Mouse (Mus musculus) CH12.LX (cell line): ENCODE measurements around the gene Zfp1. TPM values are rescaled to one million over a fixed set of nuclear protein-coding genes. Genes with fewer than 3 reads are reported as not detected.

ENCODE experiments used
- DNase-seq: peaks from one replicate; pipeline ENCODE4 v3.0.0-alpha.2; 2013; ENCODE audit errors: extremely low read depth
- H3K27ac ChIP-seq: 2 replicates; pipeline ENCODE4 v1.5.1; 2012; ENCODE audit warnings: low read depth, mild to moderate bottlenecking, control low read depth, moderate library complexity; ENCODE audit not compliant: insufficient read depth
- H3K27me3 ChIP-seq: replicated peaks from 2 replicates; pipeline ENCODE3; 2012; ENCODE audit warnings: inconsistent platforms
- H3K36me3 ChIP-seq, 2 experiments: replicated peaks in 1 of 2; 2 replicates each; pipeline versions ENCODE3 to v1.6.1; 2012; ENCODE audit warnings: inconsistent platforms in 1 of 2, low read length in 1 of 2, mild to moderate bottlenecking in 1 of 2, mixed read lengths in 1 of 2, moderate library complexity in 1 of 2; ENCODE audit not compliant: control insufficient read depth in 1 of 2, insufficient read depth in 1 of 2
- H3K4me1 ChIP-seq, 2 experiments: 2 replicates each; pipeline ENCODE4 v1.6.1; 2012; ENCODE audit warnings: inconsistent platforms in 1 of 2, moderate library complexity in 1 of 2; ENCODE audit not compliant: insufficient read depth in 2 of 2, control insufficient read depth in 1 of 2
- H3K4me2 ChIP-seq: 2 replicates; pipeline ENCODE4 v1.6.1; 2012; ENCODE audit warnings: low read depth, mild to moderate bottlenecking, control low read depth; ENCODE audit not compliant: poor library complexity, insufficient read depth, severe bottlenecking
- H3K4me3 ChIP-seq, 3 experiments: fragments of 150-350 bp in 1 of 3; sonication (generic) in 1 of 3; replicated peaks in 1 of 3; 2 replicates each; pipeline versions ENCODE3 to v1.5.1; 2011 to 2012; ENCODE audit warnings: low read depth in 2 of 3, low read length in 2 of 3, mild to moderate bottlenecking in 2 of 3, moderate library complexity in 2 of 3, control low read depth in 1 of 3, improper control_type of control experiment in 1 of 3, inconsistent platforms in 1 of 3, mixed read lengths in 1 of 3; ENCODE audit not compliant: poor library complexity in 1 of 3
- H3K79me2 ChIP-seq: replicated peaks from 2 replicates; pipeline ENCODE4 v1.6.1; 2012; ENCODE audit warnings: mild to moderate bottlenecking, moderate library complexity; ENCODE audit not compliant: control insufficient read depth, poor library complexity, insufficient read depth, severe bottlenecking; ENCODE audit errors: extremely low read depth
- H3K9ac ChIP-seq: 2 replicates; pipeline ENCODE4 v1.6.1; 2012; ENCODE audit warnings: low read depth, mild to moderate bottlenecking, control low read depth, moderate library complexity; ENCODE audit not compliant: insufficient read depth
- H3K9me3 ChIP-seq: replicated peaks from 2 replicates; pipeline ENCODE3; 2012; ENCODE audit warnings: low read length, inconsistent platforms, mixed read lengths
- ELF1 ChIP-seq: IDR thresholded peaks from 2 replicates; pipeline ENCODE4 v1.6.1; 2014; ENCODE audit warnings: low read depth, mild to moderate bottlenecking, inconsistent platforms, low read length, improper control_type of control experiment
- EP300 ChIP-seq: IDR thresholded peaks from 2 replicates; pipeline ENCODE4 v1.6.1; 2011; ENCODE audit warnings: low read length, improper control_type of control experiment
- ETS1 ChIP-seq: conservative IDR thresholded peaks from 2 replicates; pipeline ENCODE4 v1.6.1; 2012; ENCODE audit warnings: low read depth, mild to moderate bottlenecking, inconsistent platforms, low read length, improper control_type of control experiment, moderate library complexity
- JUN ChIP-seq: IDR thresholded peaks from 2 replicates; pipeline ENCODE4 v1.6.1; 2011; ENCODE audit warnings: low read depth, mild to moderate bottlenecking, low read length, improper control_type of control experiment, moderate library complexity; ENCODE audit not compliant: insufficient read depth
- MAFK ChIP-seq: IDR thresholded peaks from 2 replicates; pipeline ENCODE4 v1.6.1; 2011; ENCODE audit warnings: low read length, improper control_type of control experiment; ENCODE audit not compliant: insufficient replicate concordance
- MXI1 ChIP-seq: IDR thresholded peaks from 2 replicates; pipeline ENCODE4 v1.6.1; 2011; ENCODE audit warnings: mild to moderate bottlenecking, low read depth, low read length, improper control_type of control experiment
- MYC ChIP-seq: IDR thresholded peaks from 2 replicates; pipeline ENCODE4 v1.6.1; 2011; ENCODE audit warnings: low read depth, mild to moderate bottlenecking, improper control_type of control experiment, low read length
- PAX5 ChIP-seq: IDR thresholded peaks from 2 replicates; pipeline ENCODE4 v1.6.1; 2012; ENCODE audit warnings: low read length, inconsistent platforms, mixed read lengths
- POLR2AphosphoS2 ChIP-seq: IDR thresholded peaks from 2 replicates; pipeline ENCODE4 v1.6.1; 2011; ENCODE audit warnings: low read depth, low read length, improper control_type of control experiment
- RAD21 ChIP-seq: IDR thresholded peaks from 2 replicates; pipeline ENCODE4 v1.6.1; 2011; ENCODE audit warnings: low read depth, mild to moderate bottlenecking, low read length, improper control_type of control experiment, moderate library complexity
- SMC3 ChIP-seq: IDR thresholded peaks from 2 replicates; pipeline ENCODE4 v1.6.1; 2011; ENCODE audit warnings: low read depth, low read length, improper control_type of control experiment
- TBP ChIP-seq: conservative IDR thresholded peaks from 2 replicates; pipeline ENCODE4 v1.6.1; 2011; ENCODE audit warnings: low read depth, low read length, improper control_type of control experiment
- UBTF ChIP-seq: IDR thresholded peaks from 2 replicates; pipeline ENCODE4 v1.6.1; 2012; ENCODE audit warnings: low read depth, mild to moderate bottlenecking, inconsistent platforms, low read length, improper control_type of control experiment, moderate library complexity
- USF2 ChIP-seq: conservative IDR thresholded peaks from 2 replicates; pipeline ENCODE4 v1.6.1; 2011; ENCODE audit warnings: low read depth, low read length, improper control_type of control experiment
- ZC3H11A ChIP-seq: IDR thresholded peaks from 2 replicates; pipeline ENCODE4 v1.6.1; 2012; ENCODE audit warnings: low read depth, mild to moderate bottlenecking, inconsistent platforms, low read length, improper control_type of control experiment
- dilution Hi-C: fragments of 300-500 bp; cut with MboI; formaldehyde crosslinking; loops from 2 replicates; pipeline ENCODE4 v1.14.3; 2020; ENCODE audit warnings: low sequenced_read_pairs; ENCODE audit not compliant: extremely low pct_unique_long_range_greater_than_20kb, extremely low pct_ligation_motif_present
- in situ Hi-C: fragments of 300-500 bp; cut with MboI; formaldehyde crosslinking; loops from 3 replicates; pipeline ENCODE4 v1.14.3; 2019; ENCODE audit warnings: low sequenced_read_pairs, low pct_ligation_motif_present, low pct_unique_long_range_greater_than_20kb, mixed read lengths
- polyA plus RNA-seq: library from polyadenylated mRNA; unstranded; fragments of >175 nt; gene quantifications from 2 replicates; pipeline ENCODE4 v1.2.1, GENCODE M21; 2012; ENCODE audit warnings: low read depth; ENCODE audit not compliant: insufficient read length
- total RNA-seq, 2 experiments: library from RNA; depleted of rRNA; stranded (reverse); fragments of 300-350 nt in 1 of 2; fragments of >200 nt in 1 of 2; gene quantifications; 2 replicates each; pipeline ENCODE4 v1.2.3; 2012 to 2014

Gene Zfp1
- total and polyA plus RNA-seq, 3 experiments = 9.2 to 16.7 (median 14.5) TPM

DNA sequence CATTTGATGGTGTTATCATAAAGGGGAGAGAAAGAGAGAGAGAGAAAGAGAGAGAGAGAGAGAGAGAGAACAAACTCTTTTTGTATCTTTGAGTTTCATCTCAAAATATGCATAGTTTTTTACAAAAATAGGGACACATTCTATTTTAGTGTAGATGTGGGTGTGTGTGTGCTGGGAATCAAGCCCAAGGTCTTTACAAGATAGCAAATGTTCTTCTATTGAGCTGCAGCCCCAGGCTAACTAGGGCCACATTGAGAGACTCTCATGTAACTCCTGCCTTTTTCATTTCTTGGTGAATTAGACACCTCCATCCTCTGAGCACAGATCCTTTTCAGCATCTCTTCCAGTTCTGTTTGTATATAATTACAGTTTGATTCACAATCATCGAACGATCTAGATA, 2.1 kb upstream of the Zfp1 start:
- dilution Hi-C loops = no loop called here
- H3K9ac ChIP-seq = no peak overlapping the region
- no peak for DNase-seq
- H3K4me2 ChIP-seq = no peak overlapping the region
- no peak overlapping the region for H3K4me3 ChIP-seq
- H3K9me3 ChIP-seq = no peaks in the 10 kb centered on the region
- in situ Hi-C loops = no loop called here
- no peaks in the 10 kb centered on the region for H3K27me3 ChIP-seq
- peaks cover 0 to 16% of the 10 kb centered on the region in 2 experiments; a peak in 2 of 4 replicates for H3K4me1 ChIP-seq
- no peak overlapping the region for H3K27ac ChIP-seq
- H3K79me2 ChIP-seq = peaks cover 2% of the 10 kb centered on the region; the same call in 1 of the 2 replicates
- TF ChIP-seq MAFK = no peak
- TF ChIP-seq PAX5 = no peak
- TF ChIP-seq SMC3 = no peak
- no peak for TF ChIP-seq JUN
- no peak for TF ChIP-seq UBTF
- no peak for TF ChIP-seq ETS1
- TF ChIP-seq TBP = no peak
- TF ChIP-seq MYC = no peak
- TF ChIP-seq EP300 = no peak
- TF ChIP-seq MXI1 = no peak
- TF ChIP-seq RAD21 = no peak
- TF ChIP-seq, all 38 proteins: peak for 0
- H3K36me3 ChIP-seq = peaks cover 0 to 2% of the 10 kb centered on the region in 2 experiments

DNA sequence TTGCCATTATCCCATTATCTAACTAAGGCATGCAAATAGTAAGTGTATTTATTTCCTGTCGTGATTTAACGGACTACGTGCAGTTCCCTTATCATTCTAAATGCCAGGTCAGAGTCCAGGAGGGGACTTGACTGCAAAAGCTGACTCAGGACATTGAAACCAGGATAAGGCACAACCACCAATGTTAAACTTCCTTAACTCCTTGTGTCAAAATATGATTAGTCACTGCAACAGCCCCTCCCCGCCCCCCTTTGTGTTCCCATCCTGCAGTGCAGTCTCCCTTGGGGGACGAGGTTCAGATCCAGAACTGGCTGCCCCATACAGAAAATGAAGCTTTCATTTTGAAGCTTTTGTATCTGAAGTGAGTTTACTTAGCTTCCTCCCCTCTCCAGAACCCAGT, 705 bp upstream of the Zfp1 start:
- no peaks in the 10 kb centered on the region for H3K9me3 ChIP-seq
- peak overlapping the region; percentile 69 to 89 (median 73) for H3K4me3 ChIP-seq
- H3K36me3 ChIP-seq = peaks cover 0 to 4% of the 10 kb centered on the region in 2 experiments
- in situ Hi-C loops (no loop called here), dilution Hi-C loops (no loop called here)
- DNase-seq = peak; percentile 63
- H3K9ac ChIP-seq = peak overlapping the region; percentile 80
- H3K4me1 ChIP-seq = peaks cover 0 to 16% of the 10 kb centered on the region in 2 experiments; a peak in 2 of 4 replicates
- TF ChIP-seq ELF1 (no peak), MAFK (peak; percentile 70)
- H3K4me2 ChIP-seq = peak overlapping the region; percentile 88
- no peaks in the 10 kb centered on the region for H3K27me3 ChIP-seq
- no peak overlapping the region for H3K27ac ChIP-seq
- H3K79me2 ChIP-seq = peaks cover 6% of the 10 kb centered on the region

DNA sequence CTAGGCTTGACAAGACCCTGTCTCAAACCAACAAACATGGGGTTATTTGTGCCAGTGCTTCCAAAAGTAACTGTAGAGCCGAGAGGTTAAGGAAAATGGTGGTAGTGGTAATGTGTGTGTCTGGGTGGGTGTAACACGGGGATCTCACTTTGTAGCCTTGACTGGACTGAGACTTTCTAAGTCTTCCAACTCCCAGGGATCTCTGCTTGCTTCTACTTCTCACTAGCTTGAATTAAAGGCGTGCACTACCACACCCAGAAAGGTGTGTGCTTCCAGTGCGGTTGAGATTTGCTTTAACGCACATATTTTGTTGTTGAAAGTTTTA, 300 bp upstream of the Zfp1 start:
- peaks cover 0 to 4% of the 10 kb centered on the region in 2 experiments for H3K36me3 ChIP-seq
- no peaks in the 10 kb centered on the region for H3K27me3 ChIP-seq
- H3K4me3 ChIP-seq = peak overlapping the region; percentile 69 to 89 (median 73)
- in situ Hi-C loops (no loop called here), dilution Hi-C loops (no loop called here)
- H3K9me3 ChIP-seq = no peaks in the 10 kb centered on the region
- peaks cover 0 to 18% of the 10 kb centered on the region in 2 experiments; a peak in 2 of 4 replicates for H3K4me1 ChIP-seq
- peak overlapping the region; percentile 88 for H3K4me2 ChIP-seq
- H3K79me2 ChIP-seq = peaks cover 6% of the 10 kb centered on the region
- H3K9ac ChIP-seq = peak overlapping the region; percentile 80
- no peak overlapping the region; the same call in 1 of the 2 replicates for H3K27ac ChIP-seq
- TF ChIP-seq ZC3H11A (no peak), POLR2AphosphoS2 (no peak), MXI1 (peak; percentile 52; the same call in 1 of the 2 replicates), USF2 (no peak), MAFK (no peak)
- no peak for DNase-seq
